8 mouse cellular contexts compared by ENCODE assay signal in the genomic region with DNA sequence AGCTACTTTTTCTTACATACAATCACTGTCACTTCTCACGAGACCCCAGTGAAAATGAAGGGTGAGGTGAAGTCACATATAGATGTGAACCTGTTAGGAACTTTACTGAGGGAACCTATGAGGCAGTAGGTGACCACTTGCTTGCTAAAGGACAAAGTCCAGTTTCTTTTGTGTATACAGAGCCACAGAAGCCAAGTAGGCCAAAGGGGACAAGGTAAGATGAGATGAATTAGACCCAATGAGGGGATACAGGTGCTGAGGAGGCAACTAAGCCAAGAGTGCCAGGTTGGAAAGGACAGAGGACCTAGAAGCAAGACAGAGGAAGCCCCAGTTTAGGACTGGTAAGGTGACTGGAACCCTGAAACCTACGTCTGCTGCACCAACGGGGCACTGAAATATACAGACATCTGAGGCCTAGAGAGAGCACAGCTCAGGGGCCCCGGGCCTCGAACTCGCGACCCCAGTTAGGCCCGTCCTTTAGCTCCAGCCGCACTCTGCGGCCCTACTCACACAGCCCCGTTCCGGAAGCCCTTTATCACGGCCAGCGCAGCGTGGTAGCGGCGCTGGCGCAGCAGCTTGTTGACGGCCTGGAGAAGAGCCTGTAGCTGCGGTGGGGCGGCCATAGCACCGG. TPM values are rescaled to one million over a fixed set of nuclear protein-coding genes. Genes with fewer than 3 reads are reported as not detected.
DNase-seq lines count a peak whose midpoint lies in the region; ATAC-seq lines count a peak whose summit lies in the region.

No protein-coding gene starts in this region.

- no peak; the same call in none of the 2 replicates for ATAC-seq in neural tube, embryonic 11.5 days (ENCODE audit: insufficient read depth, low FRiP score, low TSS enrichment)
- ATAC-seq in forebrain, embryonic 12.5 days (ENCODE audit: low FRiP score) = no peak; the same call in 1 of the 2 replicates
- ATAC-seq in stomach, embryonic 14.5 days (ENCODE audit: insufficient number of reproducible peaks, insufficient read depth, low FRiP score, low read depth) = no peak

- peak overlapping the region; percentile 56 for H3K4me2 ChIP-seq in neural tube, embryonic 11.5 days (ENCODE audit: low read depth)
- H3K4me2 ChIP-seq in forebrain, embryonic 12.5 days = peak overlapping the region; percentile 68
- peak overlapping the region; percentile 88 for H3K4me2 ChIP-seq in stomach, embryonic 14.5 days (replicated peaks; ENCODE audit: low read depth, low read length)

- H3K4me3 ChIP-seq in neural tube, embryonic 11.5 days (ENCODE audit: low read depth, low read length) = peak overlapping the region; percentile 53
- H3K4me3 ChIP-seq in forebrain, embryonic 12.5 days (replicated peaks) = peak overlapping the region; percentile 56
- peak overlapping the region; percentile 71 for H3K4me3 ChIP-seq in limb, embryonic 10.5 days
- peak overlapping the region; percentile 87 for H3K4me3 ChIP-seq in stomach, embryonic 14.5 days (ENCODE audit: low read depth, low read length)

- no peaks in the 10 kb centered on the region for H3K27me3 ChIP-seq in neural tube, embryonic 11.5 days (ENCODE audit: control insufficient read depth, insufficient read depth, low read length)
- H3K27me3 ChIP-seq in forebrain, embryonic 12.5 days = peaks cover 12% of the 10 kb centered on the region
- H3K27me3 ChIP-seq in limb, embryonic 10.5 days (ENCODE audit: low read depth, poor library complexity, severe bottlenecking) = peaks cover 14% of the 10 kb centered on the region; the same call in 1 of the 2 replicates
- no peaks in the 10 kb centered on the region for H3K27me3 ChIP-seq in stomach, embryonic 14.5 days (ENCODE audit: control insufficient read depth, insufficient read depth, low read length)

- no peaks in the 10 kb centered on the region for H3K9me3 ChIP-seq in neural tube, embryonic 11.5 days (ENCODE audit: control insufficient read depth, low read length)
- H3K9me3 ChIP-seq in forebrain, embryonic 12.5 days = no peaks in the 10 kb centered on the region
- no peaks in the 10 kb centered on the region for H3K9me3 ChIP-seq in limb, embryonic 10.5 days (replicated peaks)
- H3K9me3 ChIP-seq in stomach, embryonic 14.5 days (ENCODE audit: control insufficient read depth, low read depth, low read length) = no peaks in the 10 kb centered on the region

- H3K36me3 ChIP-seq in neural tube, embryonic 11.5 days (ENCODE audit: control insufficient read depth, insufficient read depth, low read length) = no peaks in the 10 kb centered on the region
- H3K36me3 ChIP-seq in forebrain, embryonic 12.5 days (replicated peaks) = no peaks in the 10 kb centered on the region
- no peaks in the 10 kb centered on the region for H3K36me3 ChIP-seq in limb, embryonic 10.5 days
- no peaks in the 10 kb centered on the region for H3K36me3 ChIP-seq in stomach, embryonic 14.5 days (ENCODE audit: control insufficient read depth, insufficient read depth, low read length)

- no peak for DNase-seq in neural tube, embryonic 11.5 days (ENCODE audit: low spot score)
- no peak for DNase-seq in neural tube, embryonic 10.5 days (ENCODE audit: extremely low spot score, low spot score)
- DNase-seq in limb, embryonic 10.5 days (ENCODE audit: low spot score) = no peak
- DNase-seq in cerebellum, adult 9-10 months = no peak
- no peak for DNase-seq in layer of hippocampus, adult 8-10 months (ENCODE audit: low spot score in 2 of 2)
- DNase-seq in cerebellum, postnatal 36 days = no peak

- no peaks in the 10 kb centered on the region for H3K4me1 ChIP-seq in neural tube, embryonic 11.5 days (ENCODE audit: control insufficient read depth, insufficient read depth, low read length)
- peaks cover 13% of the 10 kb centered on the region for H3K4me1 ChIP-seq in forebrain, embryonic 12.5 days
- peaks cover 16% of the 10 kb centered on the region for H3K4me1 ChIP-seq in limb, embryonic 10.5 days
- peaks cover 7% of the 10 kb centered on the region; the same call in 1 of the 2 replicates for H3K4me1 ChIP-seq in stomach, embryonic 14.5 days (ENCODE audit: control insufficient read depth, insufficient read depth, low read length)

- WGBS in neural tube, embryonic 11.5 days = 23% methylated on average over 22 of the region's 22 CpGs
- WGBS in forebrain, embryonic 12.5 days = 18% methylated on average over 22 of the region's 22 CpGs
- WGBS in limb, embryonic 10.5 days = 23% methylated on average over 22 of the region's 22 CpGs
- 16% methylated on average over 22 of the region's 22 CpGs for WGBS in stomach, embryonic 14.5 days

- peak overlapping the region; percentile 67 for H3K9ac ChIP-seq in neural tube, embryonic 11.5 days (ENCODE audit: low read length)
- H3K9ac ChIP-seq in forebrain, embryonic 12.5 days = peak overlapping the region; percentile 63
- H3K9ac ChIP-seq in stomach, embryonic 14.5 days (replicated peaks; ENCODE audit: low read depth, low read length) = peak overlapping the region; percentile 80

- H3K27ac ChIP-seq in neural tube, embryonic 11.5 days (ENCODE audit: low read depth, low read length) = no peak overlapping the region
- H3K27ac ChIP-seq in forebrain, embryonic 12.5 days = 0 out of 2 replicates have a peak overlapping the region, but pooled peaks have one; percentile 11
- H3K27ac ChIP-seq in limb, embryonic 10.5 days = peak overlapping the region; percentile 81
- H3K27ac ChIP-seq in stomach, embryonic 14.5 days (ENCODE audit: low read length) = no peak overlapping the region; the same call in 1 of the 2 replicates

RNA-seq across cellular contexts. Expression of a gene that starts 0.4 kb away (rescaled TPM):
- polyA plus RNA-seq in neural tube, embryonic 11.5 days (2014; fragmentation: Nextera tagmentation; extraction: Ambion mirVana) = 14.5 and 15.1 TPM in 2 replicates
- polyA plus RNA-seq in forebrain, embryonic 12.5 days (2016; fragmentation: Nextera tagmentation; extraction: Ambion mirVana) = 10.4 and 11.2 TPM in 2 replicates
- 11.4 and 14.5 TPM in 2 replicates for polyA plus RNA-seq in limb, embryonic 10.5 days (2016; fragmentation: Nextera tagmentation; extraction: Ambion mirVana)
- 29.3 and 29.5 TPM in 2 replicates for polyA plus RNA-seq in stomach, embryonic 14.5 days (2014; fragmentation: Nextera tagmentation; extraction: Ambion mirVana)
- 10 to 100 TPM; 11.3 to 12.6 (median 11.7) TPM for total RNA-seq in layer of hippocampus, adult 8-10 months (2022)

RNA-seq across cellular contexts. Expression of a gene that starts 10.0 kb away (rescaled TPM):
- polyA plus RNA-seq in neural tube, embryonic 11.5 days (2014; fragmentation: Nextera tagmentation; extraction: Ambion mirVana) = 0.87 and 1.5 TPM in 2 replicates
- polyA plus RNA-seq in forebrain, embryonic 12.5 days (2016; fragmentation: Nextera tagmentation; extraction: Ambion mirVana) = 1.2 and 1.4 TPM in 2 replicates
- 1.1 TPM in 2 replicates for polyA plus RNA-seq in limb, embryonic 10.5 days (2016; fragmentation: Nextera tagmentation; extraction: Ambion mirVana)
- 0.80 and 1.0 TPM in 2 replicates for polyA plus RNA-seq in stomach, embryonic 14.5 days (2014; fragmentation: Nextera tagmentation; extraction: Ambion mirVana)
- total RNA-seq in layer of hippocampus, adult 8-10 months (2022) = 10 to 100 TPM in 1 of 4 experiments, 1 to 10 TPM in 3; 8.6 to 10.8 (median 9.3) TPM

RNA-seq across cellular contexts. Expression of a gene that starts 10.1 kb away (rescaled TPM):
- polyA plus RNA-seq in neural tube, embryonic 11.5 days (2014; fragmentation: Nextera tagmentation; extraction: Ambion mirVana) = not detected in 2 replicates
- polyA plus RNA-seq in forebrain, embryonic 12.5 days (2016; fragmentation: Nextera tagmentation; extraction: Ambion mirVana) = not detected in 2 replicates
- polyA plus RNA-seq in limb, embryonic 10.5 days (2016; fragmentation: Nextera tagmentation; extraction: Ambion mirVana) = 0.34 and 0.64 TPM in 2 replicates
- not detected in 2 replicates for polyA plus RNA-seq in stomach, embryonic 14.5 days (2014; fragmentation: Nextera tagmentation; extraction: Ambion mirVana)
- not detected for total RNA-seq in layer of hippocampus, adult 8-10 months (2022)

RNA-seq across cellular contexts. Expression of a gene that starts 33.4 kb away (rescaled TPM):
- 13.1 and 13.9 TPM in 2 replicates for polyA plus RNA-seq in neural tube, embryonic 11.5 days (2014; fragmentation: Nextera tagmentation; extraction: Ambion mirVana)
- 29.8 and 33.3 TPM in 2 replicates for polyA plus RNA-seq in forebrain, embryonic 12.5 days (2016; fragmentation: Nextera tagmentation; extraction: Ambion mirVana)
- 25.4 and 27.3 TPM in 2 replicates for polyA plus RNA-seq in limb, embryonic 10.5 days (2016; fragmentation: Nextera tagmentation; extraction: Ambion mirVana)
- 7.4 and 9.8 TPM in 2 replicates for polyA plus RNA-seq in stomach, embryonic 14.5 days (2014; fragmentation: Nextera tagmentation; extraction: Ambion mirVana)
- total RNA-seq in layer of hippocampus, adult 8-10 months (2022) = 1 to 10 TPM; 3.5 to 5.1 (median 4.5) TPM

RNA-seq across cellular contexts. Expression of a gene that starts 44.4 kb away (rescaled TPM):
- 9.2 and 10.4 TPM in 2 replicates for polyA plus RNA-seq in neural tube, embryonic 11.5 days (2014; fragmentation: Nextera tagmentation; extraction: Ambion mirVana)
- 8.7 and 11.0 TPM in 2 replicates for polyA plus RNA-seq in forebrain, embryonic 12.5 days (2016; fragmentation: Nextera tagmentation; extraction: Ambion mirVana)
- polyA plus RNA-seq in limb, embryonic 10.5 days (2016; fragmentation: Nextera tagmentation; extraction: Ambion mirVana) = 2.0 and 2.1 TPM in 2 replicates
- polyA plus RNA-seq in stomach, embryonic 14.5 days (2014; fragmentation: Nextera tagmentation; extraction: Ambion mirVana) = 3.2 and 4.1 TPM in 2 replicates
- total RNA-seq in layer of hippocampus, adult 8-10 months (2022) = 10 to 100 TPM; 29.2 to 33.2 (median 30.4) TPM

Comparison
In these comparisons a context has a peak if more than half of its experiments do, and no peak if none do; other contexts are left out.
1. H3K27ac ChIP-seq: peak in forebrain, embryonic 12.5 days (single experiment) and limb, embryonic 10.5 days (single experiment); none in neural tube, embryonic 11.5 days (single experiment) and stomach, embryonic 14.5 days (single experiment).
2. Peak in every context shown above with its lines, with median percentiles within 50 percentile points of each other: H3K4me2 ChIP-seq, H3K4me3 ChIP-seq and H3K9ac ChIP-seq.